Mouse (Mus musculus) bone marrow, adult 2 months (tissue): ENCODE data around the gene Pole2.

Source experiments
- CTCF ChIP-seq: fragments of 200-500 bp; IDR thresholded peaks from 2 replicates; pipeline ENCODE4 v1.5.1; 2011; ENCODE audit warnings: low read length, control low read depth; ENCODE audit not compliant: control insufficient read depth, insufficient read depth
- POLR2A ChIP-seq: fragments of 200-500 bp; IDR thresholded peaks from 2 replicates; pipeline ENCODE4 v1.6.1; 2011; ENCODE audit warnings: low read depth, mild to moderate bottlenecking, control low read depth, low read length, borderline replicate concordance; ENCODE audit not compliant: control insufficient read depth

GRCm38 (mm10) chr12:69190522-69190921 lies 37.5 kb downstream of the Pole2 start:
- TF ChIP-seq CTCF: no peak
- no peak for TF ChIP-seq POLR2A
